Comparison of ENCODE assay signal across 22 mouse cellular contexts in genomic region chr1:87864889-87865288, GRCm38 (mm10).
"Had no signal": no experiment of that assay in that cellular context is flagged by ENCODE, and none has a peak within 500 bp of the region (broad histone marks: within the 10 kb centered on the region; RNA-seq: fewer than 3 reads in every experiment).

No protein-coding gene starts in this region.

- H3K36me3 ChIP-seq: heart, embryonic 13.5 days; heart, embryonic 15.5 days; hindbrain, embryonic 13.5 days; hindbrain, embryonic 15.5 days; intestine, embryonic 15.5 days; limb, embryonic 10.5 days; limb, embryonic 12.5 days had no signal

- H3K27me3 ChIP-seq: heart, embryonic 13.5 days; heart, embryonic 15.5 days; hindbrain, embryonic 13.5 days; hindbrain, embryonic 15.5 days; intestine, embryonic 15.5 days; limb, embryonic 12.5 days had no signal

- H3K4me3 ChIP-seq: heart, adult 2 months; heart, embryonic 13.5 days; heart, embryonic 15.5 days; hindbrain, embryonic 13.5 days; hindbrain, embryonic 15.5 days; intestine, embryonic 15.5 days; left cerebral cortex, adult 2 months; limb, embryonic 10.5 days; limb, embryonic 12.5 days had no signal

- H3K4me1 ChIP-seq: limb, embryonic 12.5 days had no signal

- H3K4me2 ChIP-seq: heart, embryonic 11.5 days; heart, embryonic 13.5 days; heart, embryonic 15.5 days; hindbrain, embryonic 13.5 days; hindbrain, embryonic 15.5 days; intestine, embryonic 15.5 days; limb, embryonic 12.5 days; liver, embryonic 11.5 days had no signal

- H3K9ac ChIP-seq: heart, embryonic 13.5 days; heart, embryonic 15.5 days; hindbrain, embryonic 13.5 days; hindbrain, embryonic 15.5 days; intestine, embryonic 15.5 days; limb, embryonic 12.5 days had no signal

- H3K27ac ChIP-seq: heart, adult 2 months; heart, embryonic 13.5 days; heart, embryonic 15.5 days; hindbrain, embryonic 13.5 days; hindbrain, embryonic 15.5 days; hindbrain, postnatal 0 days; intestine, embryonic 15.5 days; left cerebral cortex, adult 2 months; limb, embryonic 10.5 days; limb, embryonic 12.5 days had no signal

- H3K9me3 ChIP-seq: heart, embryonic 13.5 days; heart, embryonic 15.5 days; hindbrain, embryonic 13.5 days; hindbrain, embryonic 15.5 days; intestine, embryonic 15.5 days; limb, embryonic 10.5 days; limb, embryonic 12.5 days had no signal

- DNase-seq: gastrocnemius, postnatal 14 days; gastrocnemius, postnatal 36 days; heart, adult 11 months; heart, adult 2 months; heart, postnatal 14 days; heart, postnatal 36 days; kidney, adult 18-20 months; kidney, adult 8-10 months; kidney, postnatal 10 days; kidney, postnatal 36 days; liver had no signal
